Mouse (Mus musculus) E14TG2a.4 (cell line): ENCODE measurements at regions not wholly inside any gene's neighbourhood (a gene's known extent, or its start where the extent isn't known, plus 50 kb on each side); places are given as distances from the start of the nearest gene placed in this dataset.

Experiments used
- H3K27me3 ChIP-seq: 2 replicates; pipeline ENCODE4 v1.6.1; 2014; ENCODE audit warnings: low read length, control low read depth; ENCODE audit not compliant: insufficient read depth
- H3K36me3 ChIP-seq: 2 replicates; pipeline ENCODE4 v1.6.1; 2014; ENCODE audit warnings: low read length, control low read depth; ENCODE audit not compliant: insufficient read depth
- H3K4me1 ChIP-seq: replicated peaks from 2 replicates; pipeline ENCODE4 v1.6.1; 2014; ENCODE audit warnings: low read depth, low read length, control low read depth
- H3K4me3 ChIP-seq: replicated peaks from 2 replicates; pipeline ENCODE4 v1.5.1; 2014; ENCODE audit warnings: mild to moderate bottlenecking, low read length
- H3K9me3 ChIP-seq: 2 replicates; pipeline ENCODE4 v1.6.1; 2014; ENCODE audit warnings: low read length, control low read depth
- CTCF ChIP-seq: conservative IDR thresholded peaks from 2 replicates; pipeline ENCODE4 v1.5.1; 2014; ENCODE audit warnings: low read length
- NANOG ChIP-seq: IDR thresholded peaks from 2 replicates; pipeline ENCODE4 v1.6.1; 2014; ENCODE audit warnings: borderline replicate concordance, low read length, mixed read lengths
- POU5F1 ChIP-seq: IDR thresholded peaks from 2 replicates; pipeline ENCODE4 v1.6.1; 2014; ENCODE audit warnings: low read length, borderline replicate concordance

GRCm38 (mm10) chr5:127129495-127129894 is 112.1 kb upstream of the Tmem132c start:
- H3K4me1 ChIP-seq, result no peaks in the 10 kb centered on the region
- H3K27me3 ChIP-seq, result no peaks in the 10 kb centered on the region
- H3K4me3 ChIP-seq, result no peak overlapping the region
- H3K36me3 ChIP-seq, result no peaks in the 10 kb centered on the region
- TF ChIP-seq CTCF, result no peak
- no peak for TF ChIP-seq POU5F1
- no peak for TF ChIP-seq NANOG
- peaks cover 14% of the 10 kb centered on the region for H3K9me3 ChIP-seq

GRCm38 (mm10) chr5:127134441-127134840 is 107.2 kb upstream of the Tmem132c start:
- Histone ChIP-seq H3K9me3 (peaks cover 13% of the 10 kb centered on the region), H3K27me3 (no peaks in the 10 kb centered on the region), H3K36me3 (no peaks in the 10 kb centered on the region), H3K4me1 (no peaks in the 10 kb centered on the region), H3K4me3 (no peak overlapping the region)
- no peak for TF ChIP-seq NANOG
- TF ChIP-seq CTCF, result no peak
- no peak for TF ChIP-seq POU5F1

GRCm38 (mm10) chr5:127140651-127141050 is 101.0 kb upstream of the Tmem132c start:
- Histone ChIP-seq H3K36me3 (no peaks in the 10 kb centered on the region), H3K9me3 (no peaks in the 10 kb centered on the region), H3K4me3 (no peak overlapping the region), H3K27me3 (no peaks in the 10 kb centered on the region), H3K4me1 (no peaks in the 10 kb centered on the region)
- TF ChIP-seq CTCF (no peak), NANOG (no peak)

GRCm38 (mm10) chr5:127160292-127160691 is 81.3 kb upstream of the Tmem132c start:
- H3K4me3 ChIP-seq, result no peak overlapping the region
- TF ChIP-seq CTCF, result peak; percentile 68
- no peak for TF ChIP-seq POU5F1
- peaks cover 12% of the 10 kb centered on the region; the same call in 1 of the 2 replicates for H3K9me3 ChIP-seq
- no peaks in the 10 kb centered on the region for H3K27me3 ChIP-seq
- H3K36me3 ChIP-seq, result no peaks in the 10 kb centered on the region
- H3K4me1 ChIP-seq, result no peaks in the 10 kb centered on the region

- no peak for TF ChIP-seq NANOG
- no peak for TF ChIP-seq CTCF
- H3K9me3 ChIP-seq, result peaks cover 12% of the 10 kb centered on the region; the same call in 1 of the 2 replicates
- no peaks in the 10 kb centered on the region for H3K4me1 ChIP-seq
Observed at GRCm38 (mm10) chr5:127163376-127163775, 78.2 kb upstream of the Tmem132c start.

GRCm38 (mm10) chr5:127189021-127189420 is 52.6 kb upstream of the Tmem132c start:
- no peaks in the 10 kb centered on the region for H3K36me3 ChIP-seq
- H3K9me3 ChIP-seq, result peaks cover 5% of the 10 kb centered on the region; the same call in 1 of the 2 replicates
- no peak overlapping the region for H3K4me3 ChIP-seq
- no peaks in the 10 kb centered on the region for H3K27me3 ChIP-seq
- H3K4me1 ChIP-seq, result no peaks in the 10 kb centered on the region
- TF ChIP-seq CTCF, result peak; percentile 80
- TF ChIP-seq NANOG, result no peak

More at GRCm38 (mm10) chr5:127163376-127163775, 78.2 kb upstream of the Tmem132c start:
- Histone ChIP-seq H3K27me3 (no peaks in the 10 kb centered on the region), H3K36me3 (no peaks in the 10 kb centered on the region), H3K4me3 (no peak overlapping the region)
